Mouse (Mus musculus) cortical plate, adult 2 months (tissue): Measurements from ENCODE around the gene Rtn4rl1.

Source experiments
- CTCF ChIP-seq: fragments of 200-500 bp; IDR thresholded peaks from 2 replicates; pipeline ENCODE4 v1.5.1; 2011; ENCODE audit warnings: mild to moderate bottlenecking, control low read depth, low read length; ENCODE audit not compliant: insufficient read depth; ENCODE audit errors: extremely low read depth
- POLR2A ChIP-seq: fragments of 200-500 bp; IDR thresholded peaks from 2 replicates; pipeline ENCODE4 v1.6.1; 2011; ENCODE audit warnings: mild to moderate bottlenecking, low read length, control low read depth; ENCODE audit not compliant: insufficient read depth; ENCODE audit errors: extremely low read depth

DNA sequence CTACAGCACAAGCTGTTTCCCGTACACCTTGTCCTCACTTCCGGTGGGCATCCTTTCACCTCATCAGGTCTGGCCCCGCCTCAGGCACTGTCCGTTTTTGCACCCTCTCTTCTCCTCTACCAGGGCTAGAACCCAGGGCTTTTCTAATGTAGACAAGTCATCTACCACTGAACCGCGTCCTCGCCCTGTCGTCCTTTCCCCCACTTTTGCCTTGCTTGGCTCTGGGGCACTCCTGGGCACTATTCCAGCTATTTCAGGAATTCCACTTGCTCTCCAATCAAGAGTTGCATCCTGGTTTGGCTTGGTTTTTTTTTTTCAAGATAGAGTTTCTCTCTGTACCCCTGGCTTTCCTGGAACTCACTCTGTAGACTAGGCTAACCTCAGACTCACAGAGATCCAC is 53.0 kb downstream of the Rtn4rl1 start:
- no peak for TF ChIP-seq CTCF
- TF ChIP-seq POLR2A = no peak
